In the genomic region with DNA sequence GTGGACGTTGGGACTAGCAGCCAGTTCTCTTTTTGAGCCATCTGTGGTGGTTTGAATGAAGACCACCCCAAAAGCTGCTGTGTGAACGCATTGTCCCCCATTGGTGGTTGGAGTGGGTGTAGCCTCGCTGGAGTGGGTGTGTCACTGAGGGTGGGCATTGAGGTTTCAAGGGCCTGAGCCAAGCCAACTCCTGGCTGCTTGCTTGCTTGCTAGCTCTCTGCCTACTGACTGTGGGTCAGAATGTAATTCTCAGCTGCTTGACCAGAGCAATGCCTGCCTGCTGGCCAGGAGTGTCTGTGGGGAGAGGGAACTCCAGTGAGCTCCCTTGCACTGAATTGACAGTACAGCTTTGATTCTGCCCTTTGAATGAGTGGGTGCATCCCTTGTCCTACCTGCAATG, we compare ENCODE assay signal across 31 mouse cellular contexts. TPM values are rescaled to one million over a fixed set of nuclear protein-coding genes. Genes with fewer than 3 reads are reported as not detected.
A peak's percentile ranks its signal among the peaks of the same experiment; 100 is the strongest.
DNase-seq lines count a peak whose midpoint lies in the region; TF ChIP-seq lines count a peak whose summit lies in the region.
"Had no signal": no experiment of that assay in that cellular context is flagged by ENCODE, and none has a peak within 500 bp of the region (broad histone marks: within the 10 kb centered on the region; RNA-seq: fewer than 3 reads in every experiment).

No protein-coding gene starts in this region.

- H3K9ac ChIP-seq in ES-Bruce4 (ENCODE audit: low read depth, poor library complexity, severe bottlenecking): no peak overlapping the region
- H3K9ac ChIP-seq: embryonic facial prominence, embryonic 13.5 days; embryonic facial prominence, embryonic 15.5 days; forebrain, embryonic 12.5 days had no signal

- no peak overlapping the region for H3ac ChIP-seq in myocyte (ENCODE audit: control insufficient read depth, insufficient read length)

- peak; percentile 0 for TF ChIP-seq CTCF in ES-Bruce4 (IDR thresholded peaks at IDR 0.05; ENCODE audit: low read depth, low read length)

- H3K36me3 ChIP-seq in ES-Bruce4 (ENCODE audit: control insufficient read depth, insufficient read depth, low read length, poor library complexity, severe bottlenecking) (no peaks in the 10 kb centered on the region), myocyte (ENCODE audit: control insufficient read depth, insufficient read depth) (no peaks in the 10 kb centered on the region)
- H3K36me3 ChIP-seq: embryonic facial prominence, embryonic 13.5 days; embryonic facial prominence, embryonic 15.5 days; forebrain, embryonic 10.5 days; forebrain, embryonic 12.5 days had no signal

- H3K9me3 ChIP-seq in ES-Bruce4 (replicated peaks; ENCODE audit: control insufficient read depth, insufficient read depth, low read length, poor library complexity, severe bottlenecking): no peaks in the 10 kb centered on the region
- H3K9me3 ChIP-seq: embryonic facial prominence, embryonic 13.5 days; embryonic facial prominence, embryonic 15.5 days; forebrain, embryonic 10.5 days; forebrain, embryonic 12.5 days had no signal

- H3K4me1 ChIP-seq in ES-Bruce4 (ENCODE audit: control insufficient read depth, insufficient read depth, low read length): peaks cover 4% of the 10 kb centered on the region

- no peak overlapping the region for H3K4me2 ChIP-seq in myocyte (ENCODE audit: low read depth)
- H3K4me2 ChIP-seq: embryonic facial prominence, embryonic 13.5 days; embryonic facial prominence, embryonic 15.5 days; forebrain, embryonic 12.5 days had no signal

- no peak overlapping the region for H3K27ac ChIP-seq in ES-Bruce4 (ENCODE audit: insufficient read depth, low read length)
- H3K27ac ChIP-seq: embryonic facial prominence, embryonic 13.5 days; embryonic facial prominence, embryonic 15.5 days; forebrain, embryonic 10.5 days; forebrain, embryonic 12.5 days had no signal

- no peak for TF ChIP-seq POLR2A in ES-Bruce4 (IDR thresholded peaks at IDR 0.05; ENCODE audit: insufficient read depth, low read length)
- TF ChIP-seq POLR2A in myocyte (IDR thresholded peaks at IDR 0.05; ENCODE audit: insufficient read length, low read depth): no peak

- H3K4me3 ChIP-seq in ES-Bruce4 (ENCODE audit: low read depth, low read length) (no peak overlapping the region), myocyte (no peak overlapping the region)
- H3K4me3 ChIP-seq: embryonic facial prominence, embryonic 13.5 days; embryonic facial prominence, embryonic 15.5 days; erythroblast, embryonic 14.5 days; forebrain, embryonic 10.5 days; forebrain, embryonic 12.5 days had no signal

- no peaks in the 10 kb centered on the region for H3K79me2 ChIP-seq in myocyte (ENCODE audit: control insufficient read depth, insufficient read depth)

- peak; percentile 75 for DNase-seq in heart, adult 11 months
- no peak for DNase-seq in heart, postnatal 4 days
- DNase-seq in kidney, adult 8-10 months: no peak
- DNase-seq: adrenal gland, adult 8-10 months; adrenal gland, postnatal 14 days; adrenal gland, postnatal 36 days; B cell, adult 2 months; cerebellum, adult 11 months; cerebellum, adult 18-20 months; cerebellum, adult 8-10 months; cerebellum, adult 9-11 months; cerebellum, postnatal 14 days; cerebellum, postnatal 36 days; embryo, embryonic 11 days had no signal

- no peak for TF ChIP-seq EP300 in ES-Bruce4 (IDR thresholded peaks at IDR 0.05; ENCODE audit: insufficient read depth, low read depth, low read length)

- H3K27me3 ChIP-seq in ES-Bruce4 (ENCODE audit: control insufficient read depth, insufficient read depth, low read length, poor library complexity, severe bottlenecking): no peaks in the 10 kb centered on the region
- H3K27me3 ChIP-seq in myocyte (ENCODE audit: control insufficient read depth, insufficient read depth, insufficient read length): no peaks in the 10 kb centered on the region
- H3K27me3 ChIP-seq: embryonic facial prominence, embryonic 13.5 days; embryonic facial prominence, embryonic 15.5 days; forebrain, embryonic 12.5 days had no signal

TF ChIP-seq in myocyte, 11 proteins besides CTCF, POLR2A, EP300 and RAD21:
- TF ChIP-seq SRF (IDR thresholded peaks at IDR 0.05; ENCODE audit: control insufficient read depth, insufficient read length, low read depth): no peak
- TF ChIP-seq E2F4 (IDR thresholded peaks at IDR 0.05; ENCODE audit: insufficient read depth): no peak
- TF ChIP-seq REST (IDR thresholded peaks at IDR 0.05; ENCODE audit: insufficient read depth, insufficient read length): no peak
- no peak for TF ChIP-seq TCF12 (IDR thresholded peaks at IDR 0.05; ENCODE audit: insufficient read depth, poor library complexity, severe bottlenecking)
- no peak for TF ChIP-seq TCF3 (IDR thresholded peaks at IDR 0.05; ENCODE audit: insufficient read length, low read depth)
- no peak for TF ChIP-seq USF1 (IDR thresholded peaks at IDR 0.05; ENCODE audit: low read depth)
- peak in 1 of 3 experiments; percentile 58 for TF ChIP-seq MYOD1 (IDR thresholded peaks at IDR 0.05; ENCODE audit: control insufficient read depth in 1 of 3, insufficient read length in 2 of 3, low read depth in 2 of 3)
- no peak for TF ChIP-seq CEBPB (IDR thresholded peaks at IDR 0.05; ENCODE audit: insufficient read depth, poor library complexity, severe bottlenecking)
- peak in 2 of 3 experiments; percentile 19 to 74 for TF ChIP-seq MYOG (IDR thresholded peaks at IDR 0.05; ENCODE audit: control insufficient read depth in 1 of 3, insufficient read depth in 1 of 3, insufficient read length in 2 of 3, low read depth in 2 of 3)
- TF ChIP-seq MAX (IDR thresholded peaks at IDR 0.05; ENCODE audit: low read depth): no peak

RNA-seq across cellular contexts. Expression of gene 1500011B03Rik, which starts 6.5 kb away (rescaled TPM):
- total RNA-seq in heart, postnatal 4 days (2021): 10 to 100 TPM; 15.9 to 17.6 TPM
- polyA plus RNA-seq in ES-Bruce4 (2011; ENCODE audit: insufficient read depth, insufficient read length, low read depth, missing spikeins) (36.3 and 40.7 TPM in 2 replicates), myocyte (2012; fragmentation: generic; extraction: Trizol) (31.4 TPM)

RNA-seq across cellular contexts. Expression of gene 4930519G04Rik, which starts 23.7 kb away (rescaled TPM):
- total RNA-seq in heart, postnatal 4 days (2021): not detected
- polyA plus RNA-seq in ES-Bruce4 (2011; ENCODE audit: insufficient read depth, insufficient read length, low read depth, missing spikeins) (not detected in 2 replicates), myocyte (2012; fragmentation: generic; extraction: Trizol) (not detected)
- total RNA-seq: adrenal gland, adult 18-20 months; adrenal gland, adult 8-10 months; adrenal gland, postnatal 14 days; adrenal gland, postnatal 36 days; CH12.LX; common myeloid progenitor, adult 5-6 weeks; ES-E14; MEL had no signal
- polyA plus RNA-seq: brain, embryonic 14.5 days; CD4-positive, CD25-positive, alpha-beta regulatory T cell, adult 4 months; embryonic facial prominence, embryonic 11.5 days; embryonic facial prominence, embryonic 15.5 days; forebrain, embryonic 10.5 days; forebrain, embryonic 12.5 days; forebrain, embryonic 14.5 days; forebrain, embryonic 16.5 days had no signal

RNA-seq across cellular contexts. Expression of gene Gm9936, which starts 28.7 kb away (rescaled TPM):
- not detected for total RNA-seq in heart, postnatal 4 days (2021)
- polyA plus RNA-seq in ES-Bruce4 (2011; ENCODE audit: insufficient read depth, insufficient read length, low read depth, missing spikeins): 0.21 TPM in 1 of 2 replicates, not detected in the other
- 0.25 TPM for polyA plus RNA-seq in myocyte (2012; fragmentation: generic; extraction: Trizol)
- total RNA-seq: adrenal gland, adult 18-20 months; adrenal gland, adult 8-10 months; adrenal gland, postnatal 14 days; adrenal gland, postnatal 36 days; common myeloid progenitor, adult 5-6 weeks; ES-E14; MEL had no signal
- polyA plus RNA-seq: CD4-positive, CD25-positive, alpha-beta regulatory T cell, adult 4 months; erythroblast, embryonic 14.5 days had no signal

RNA-seq across cellular contexts. Expression of gene Git2, which starts 54.4 kb away (rescaled TPM):
- 10 to 100 TPM; 38.8 to 49.5 TPM for total RNA-seq in heart, postnatal 4 days (2021)
- polyA plus RNA-seq in ES-Bruce4 (2011; ENCODE audit: insufficient read depth, insufficient read length, low read depth, missing spikeins) (42.0 and 43.6 TPM in 2 replicates), myocyte (2012; fragmentation: generic; extraction: Trizol) (21.6 TPM)

RNA-seq across cellular contexts. Expression of gene Ankrd13a, which starts 55.3 kb away (rescaled TPM):
- total RNA-seq in heart, postnatal 4 days (2021): 10 to 100 TPM; 60.6 to 60.8 TPM
- polyA plus RNA-seq in ES-Bruce4 (2011; ENCODE audit: insufficient read depth, insufficient read length, low read depth, missing spikeins): 70.6 and 71.8 TPM in 2 replicates
- 51.2 TPM for polyA plus RNA-seq in myocyte (2012; fragmentation: generic; extraction: Trizol)
